Mouse (Mus musculus) fibroblast of lung, adult 2 months (primary cell): ENCODE measurements around the gene B4galt5.

Source experiments
- DNase-seq: peaks from one replicate; pipeline ENCODE4 v3.0.0-alpha.2; 2011; ENCODE audit warnings: low read depth

Gene B4galt5

DNA sequence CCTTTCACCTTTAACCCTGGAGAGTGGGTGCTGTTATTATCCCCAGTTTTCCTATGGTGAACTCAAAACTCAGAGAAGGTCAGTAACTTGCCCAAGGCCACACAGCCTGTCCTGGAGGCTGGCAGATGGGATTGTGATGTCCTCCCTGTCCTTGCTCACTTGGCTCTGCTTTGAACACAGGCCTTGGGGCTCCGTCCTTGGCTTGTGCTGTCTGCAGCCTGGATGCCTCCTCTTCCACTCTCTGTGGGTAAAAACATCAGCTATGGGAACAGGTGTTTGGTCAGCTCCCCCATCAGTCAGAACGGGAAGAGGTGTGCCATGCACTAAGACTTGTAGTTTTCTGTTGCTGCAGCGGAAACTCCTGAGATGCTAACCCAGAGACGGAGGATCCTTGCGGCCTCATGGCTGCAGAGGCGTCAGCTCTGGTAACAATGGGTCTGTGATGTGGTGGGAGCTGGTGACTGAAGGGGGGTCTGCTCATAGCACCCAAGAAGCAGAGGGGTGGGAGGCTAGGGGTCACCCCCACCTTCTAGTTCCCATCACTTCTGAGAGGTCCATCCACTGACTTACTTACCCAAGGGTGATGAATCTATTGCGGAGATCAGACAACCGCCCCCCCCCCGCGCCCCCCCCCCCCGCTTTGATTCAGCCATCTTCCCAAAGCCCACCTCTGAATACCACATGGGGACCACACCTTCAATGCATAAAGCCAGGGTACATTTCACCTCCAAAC lies 98.8 kb downstream of the B4galt5 start:
- DNase-seq: no peak

DNA sequence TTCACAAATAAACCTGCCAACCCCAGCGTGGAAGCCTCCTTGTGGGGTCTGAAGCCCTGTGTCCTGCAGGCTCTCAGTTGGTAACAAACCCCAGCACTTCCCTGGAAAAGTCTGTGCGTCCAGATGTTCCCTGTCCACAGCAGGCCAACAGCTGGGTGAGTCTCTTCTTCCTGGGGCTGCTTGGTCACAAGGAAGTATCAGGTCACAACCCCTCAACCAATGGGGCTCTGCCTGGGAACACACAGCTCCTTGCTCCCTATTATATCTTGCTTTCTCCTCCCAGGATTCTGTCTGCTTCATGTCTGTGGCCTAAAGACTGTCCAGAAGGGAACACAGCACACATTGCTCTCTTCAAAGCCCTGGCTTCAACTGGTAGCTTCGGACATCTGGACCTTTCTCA lies 99.4 kb downstream of the B4galt5 start:
- DNase-seq: no peak
